Mouse (Mus musculus) cerebellum, postnatal 25 days (tissue): ENCODE results near the gene Zbtb37.
"Not testable (repeated sequence)": the region's sequence is repeated elsewhere in the genome, so short reads cannot be mapped to it uniquely, and the experiment has no call there.

Source experiments
- DNase-seq, 2 experiments: peaks; one replicate each; pipeline ENCODE4 v3.0.0; 2021; ENCODE audit warnings: mixed read lengths in 2 of 2

Gene Zbtb37

DNA sequence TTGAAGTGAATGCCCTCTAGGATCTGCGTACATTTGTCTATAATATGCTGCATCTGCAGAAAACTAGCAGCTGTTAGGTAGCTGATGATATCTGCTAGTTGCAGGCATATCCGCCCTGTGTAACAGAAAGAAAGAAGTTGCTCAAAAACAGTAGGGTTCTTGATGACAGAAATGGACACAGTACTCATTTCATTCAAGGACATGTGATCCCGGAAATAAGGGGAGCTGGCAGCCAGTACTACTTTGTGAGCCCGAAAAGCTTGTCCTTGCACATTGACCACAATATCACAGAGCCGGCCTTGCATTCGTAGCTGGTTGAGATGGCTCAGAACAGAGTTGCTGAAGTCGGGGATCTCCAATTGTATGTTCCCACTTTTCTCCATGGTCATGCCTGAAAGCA lies 2.3 kb downstream of the Zbtb37 start:
- DNase-seq, result no peak

DNA sequence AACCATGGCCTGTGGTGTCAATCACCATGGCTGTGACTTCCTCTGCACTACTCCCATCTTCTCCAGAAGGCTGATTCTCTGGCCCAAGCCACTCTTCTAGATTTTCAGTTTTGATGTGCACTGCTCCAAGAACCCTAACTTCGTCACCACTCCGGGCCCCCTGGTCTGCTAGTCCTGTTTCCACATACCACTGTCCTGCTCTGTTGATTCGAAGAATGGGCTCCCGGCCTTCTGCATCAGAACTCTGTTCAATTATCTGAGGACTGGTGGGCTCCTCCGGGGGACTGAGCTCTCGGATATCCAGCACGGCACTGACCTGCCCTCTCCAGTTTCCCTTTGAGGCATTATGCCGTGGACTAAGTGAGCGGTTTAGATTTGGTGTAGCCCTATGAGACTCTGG lies 2.8 kb downstream of the Zbtb37 start:
- no peak for DNase-seq

DNA sequence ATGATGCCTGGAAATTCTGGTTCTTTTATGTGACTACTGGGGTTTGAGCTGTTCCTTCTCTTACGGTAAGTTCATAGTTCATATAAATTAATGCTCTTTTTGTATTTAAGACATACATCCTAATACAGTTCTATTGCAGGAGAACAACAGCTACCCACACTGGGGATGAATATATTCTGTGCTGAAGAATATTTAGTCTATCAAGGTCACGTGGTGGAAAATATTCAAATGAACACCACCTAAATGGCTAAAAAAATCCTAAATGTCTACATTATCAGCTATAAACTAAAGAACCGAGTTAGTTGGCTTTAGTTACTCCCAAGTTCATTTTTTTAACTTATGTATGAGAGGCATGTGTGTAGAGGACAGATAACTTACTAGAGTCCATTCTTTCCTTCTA lies 4.6 kb downstream of the Zbtb37 start:
- DNase-seq, result no peak

DNA sequence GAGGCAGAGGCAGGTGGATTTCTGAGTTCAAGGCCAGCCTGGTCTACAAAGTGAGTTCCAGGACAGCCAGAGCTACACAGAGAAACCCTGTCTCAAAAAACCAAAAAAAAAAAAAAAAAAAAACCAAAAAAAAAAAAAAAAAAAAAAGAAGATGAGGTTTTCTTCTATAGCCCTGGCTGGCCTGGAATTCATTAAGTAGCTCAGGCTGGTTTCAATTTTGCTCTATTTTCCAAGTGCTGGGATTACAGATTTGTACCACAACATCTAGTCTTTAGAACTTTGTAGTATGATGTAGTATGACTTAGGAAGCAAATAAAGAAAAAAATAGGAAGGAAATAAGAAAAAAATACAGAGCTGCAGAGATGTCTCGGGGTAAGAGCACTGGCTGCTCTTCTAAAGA lies 6.2 kb downstream of the Zbtb37 start:
- DNase-seq, result not testable (repeated sequence)

DNA sequence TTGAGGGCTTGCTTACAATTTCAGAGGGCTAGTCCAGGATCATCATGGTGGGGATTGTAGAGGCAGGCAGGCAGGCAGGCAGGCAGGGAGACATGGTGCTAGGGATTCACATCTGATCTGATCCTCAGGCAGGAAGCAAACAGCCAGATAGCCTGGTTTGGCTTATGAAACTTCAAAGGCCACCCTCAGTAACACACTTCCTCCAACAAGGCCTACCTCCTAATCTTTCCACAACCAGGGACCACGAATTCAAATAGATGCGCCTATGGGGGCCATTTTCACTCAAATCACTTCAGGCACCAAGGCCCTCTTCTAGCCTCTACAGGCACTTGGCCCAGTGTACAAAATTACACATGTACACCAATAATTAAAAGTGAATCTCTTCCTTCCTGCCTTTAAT lies 7.5 kb downstream of the Zbtb37 start:
- no peak for DNase-seq

DNA sequence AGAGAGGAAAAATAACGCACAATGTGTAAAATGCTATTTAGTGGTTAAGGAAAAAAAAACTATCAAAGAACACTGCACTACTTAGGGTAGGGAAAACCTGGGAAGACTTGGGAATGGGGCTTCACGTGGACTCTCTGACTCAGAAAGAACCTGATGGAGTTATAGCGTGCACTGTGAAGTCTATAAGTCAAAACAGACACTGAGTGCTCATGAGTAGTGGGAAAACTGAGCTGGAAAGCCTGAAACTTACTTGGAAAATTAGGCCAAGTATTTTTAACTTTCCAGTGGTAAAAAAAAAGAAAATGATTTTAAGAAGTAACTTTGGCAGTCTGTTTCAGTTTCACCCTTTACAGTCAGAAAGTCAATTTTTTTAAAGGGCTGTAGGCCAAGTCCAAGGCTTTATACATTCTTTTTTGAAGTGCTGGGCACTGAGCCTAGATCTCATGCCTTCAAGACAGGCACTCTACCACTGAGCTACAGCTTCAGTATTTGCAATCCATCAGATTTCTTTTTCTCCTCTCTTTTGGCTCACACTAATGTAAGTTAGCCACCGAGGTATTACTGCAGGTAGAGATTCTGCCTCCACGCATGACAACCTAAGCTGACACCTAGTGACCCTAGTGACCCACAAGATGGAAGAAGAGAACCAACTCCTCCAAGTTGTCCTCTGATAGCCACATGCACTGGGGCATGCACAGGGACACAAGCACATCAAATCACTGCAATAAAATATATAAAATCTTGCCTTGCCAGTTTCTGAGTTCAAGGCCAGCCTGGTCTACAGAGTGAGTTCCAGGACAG lies 9.0 kb downstream of the Zbtb37 start:
- no peak for DNase-seq

DNA sequence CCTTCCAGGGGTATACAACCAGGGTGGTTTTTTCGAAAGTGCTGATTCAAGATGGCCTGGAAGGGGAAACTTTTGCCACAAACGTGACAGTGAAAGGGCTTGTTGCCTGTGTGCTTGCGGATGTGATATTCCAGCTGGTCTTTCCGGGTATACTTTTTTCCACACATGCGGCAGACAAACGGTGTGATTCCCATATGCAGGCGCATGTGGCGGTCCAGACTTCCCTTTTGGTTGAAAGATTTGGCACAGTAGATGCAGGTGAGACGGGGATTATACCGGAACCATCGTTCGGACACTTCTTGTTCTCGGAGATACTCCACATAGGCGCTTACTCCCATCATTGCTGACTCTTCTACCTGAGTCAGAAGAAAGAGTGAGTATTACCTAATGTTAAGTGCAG lies 14.6 kb downstream of the Zbtb37 start:
- DNase-seq, result no peak

DNA sequence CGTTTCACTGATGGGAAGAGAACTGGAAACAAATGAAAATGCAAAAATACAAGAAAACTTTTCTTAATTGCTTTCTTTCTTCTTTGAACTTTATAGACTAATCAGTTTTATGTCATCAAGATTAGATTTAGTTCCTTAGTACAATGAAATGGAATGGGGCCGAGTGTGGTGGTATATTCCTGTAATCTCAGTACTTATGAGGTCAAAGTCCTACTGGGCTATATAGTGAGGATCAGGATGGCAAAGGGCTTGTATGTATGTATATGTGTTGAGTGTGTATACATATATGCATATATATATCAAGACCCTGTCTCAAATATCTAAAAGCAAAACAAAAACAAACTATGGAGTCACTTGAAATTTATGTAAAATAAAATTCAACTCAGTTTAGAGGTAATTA lies 18.3 kb downstream of the Zbtb37 start:
- no peak for DNase-seq

DNA sequence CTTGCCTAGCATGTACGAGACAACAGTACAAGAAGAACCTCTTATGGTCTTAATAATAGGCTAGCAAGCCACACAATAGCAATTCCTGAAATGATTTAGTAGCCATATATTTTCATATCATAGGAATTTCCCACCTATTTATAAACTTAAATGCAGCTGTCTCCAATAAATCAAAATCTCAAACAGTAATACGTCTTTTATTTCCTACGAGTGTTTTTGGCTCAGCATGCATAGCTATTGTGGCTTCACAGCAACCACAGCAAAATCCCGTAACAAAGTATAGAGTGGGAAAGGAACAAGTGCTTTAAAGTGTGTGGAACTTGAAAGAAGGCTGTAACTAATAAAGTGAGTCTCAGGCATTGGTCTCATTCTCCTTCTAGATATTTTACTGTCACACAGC lies 24.2 kb downstream of the Zbtb37 start:
- DNase-seq, result no peak

DNA sequence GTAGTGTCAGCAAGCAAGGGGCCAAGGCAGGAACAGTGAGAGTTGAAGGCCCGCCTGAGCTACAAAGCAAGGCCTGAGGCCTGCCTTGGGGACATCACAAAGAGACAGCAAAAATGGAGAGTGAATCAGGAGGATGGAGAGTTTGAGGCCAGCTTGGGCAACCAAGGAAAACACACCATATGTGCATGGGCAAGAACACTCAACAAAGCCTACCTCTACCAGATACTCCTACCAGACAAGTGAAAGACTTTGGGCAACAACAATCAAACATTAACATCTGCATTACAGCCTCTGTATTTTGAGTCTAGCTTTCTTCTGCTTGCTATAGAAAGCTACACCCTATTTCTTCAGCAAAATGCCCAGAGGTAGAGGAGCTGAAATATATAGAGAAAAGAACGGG lies 26.6 kb downstream of the Zbtb37 start:
- DNase-seq, result no peak

DNA sequence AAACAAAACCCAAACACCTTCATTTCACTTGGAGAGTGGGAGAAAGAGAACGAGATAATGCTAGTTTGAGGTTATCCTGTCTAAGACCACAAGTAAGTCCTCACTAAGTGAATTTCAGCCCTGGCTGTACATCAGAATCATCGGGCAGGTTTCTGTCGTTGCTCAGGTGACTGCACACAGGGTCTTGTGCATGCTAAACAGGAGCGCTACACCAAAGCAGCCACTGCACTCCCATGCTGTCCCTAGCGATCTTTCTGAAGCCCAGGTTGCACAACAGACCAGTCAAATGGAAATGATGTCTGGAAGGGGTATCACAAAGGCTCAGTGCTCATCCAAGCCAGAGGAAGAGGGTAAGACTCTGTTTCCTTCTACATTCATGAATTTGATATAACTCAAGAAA lies 28.2 kb downstream of the Zbtb37 start:
- no peak for DNase-seq

DNA sequence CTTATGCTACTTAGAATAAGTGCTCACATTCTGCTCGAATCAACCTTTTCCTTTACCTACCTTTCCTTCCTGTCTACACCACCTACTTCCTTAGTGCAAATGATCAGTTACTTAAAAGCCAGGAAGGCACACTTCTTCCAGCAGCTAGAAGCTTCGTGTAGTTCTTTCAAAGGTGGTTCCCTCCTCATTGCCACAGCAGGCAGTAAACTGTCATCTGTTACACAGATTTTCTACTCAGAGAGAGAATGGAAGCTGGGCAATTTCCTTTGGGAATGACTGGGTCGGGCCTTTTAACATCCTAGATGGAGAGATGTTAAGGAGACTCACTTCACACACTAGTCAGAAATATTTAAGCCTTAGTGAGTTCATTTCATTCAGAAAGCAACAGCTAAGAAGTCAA lies 29.1 kb downstream of the Zbtb37 start:
- DNase-seq, result no peak

DNA sequence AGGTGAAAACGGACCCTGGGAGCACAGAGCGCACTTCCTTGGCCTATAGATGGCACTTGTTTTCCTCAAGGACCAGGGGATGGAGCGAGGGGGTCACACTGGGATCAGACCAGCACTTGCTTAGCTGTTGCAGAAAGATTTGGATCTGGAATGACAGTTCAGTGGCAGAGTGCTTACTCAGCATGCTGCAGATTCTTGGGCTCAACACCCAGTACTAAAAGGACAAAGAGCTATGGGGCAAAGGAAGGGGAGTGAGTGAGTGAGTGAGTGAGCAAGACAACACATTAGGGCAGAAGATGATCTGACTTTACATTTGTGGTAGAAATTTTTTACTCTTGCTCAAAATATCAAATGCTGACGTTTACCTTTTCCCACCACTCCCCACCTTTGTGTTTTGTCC lies 29.7 kb downstream of the Zbtb37 start:
- no peak for DNase-seq

DNA sequence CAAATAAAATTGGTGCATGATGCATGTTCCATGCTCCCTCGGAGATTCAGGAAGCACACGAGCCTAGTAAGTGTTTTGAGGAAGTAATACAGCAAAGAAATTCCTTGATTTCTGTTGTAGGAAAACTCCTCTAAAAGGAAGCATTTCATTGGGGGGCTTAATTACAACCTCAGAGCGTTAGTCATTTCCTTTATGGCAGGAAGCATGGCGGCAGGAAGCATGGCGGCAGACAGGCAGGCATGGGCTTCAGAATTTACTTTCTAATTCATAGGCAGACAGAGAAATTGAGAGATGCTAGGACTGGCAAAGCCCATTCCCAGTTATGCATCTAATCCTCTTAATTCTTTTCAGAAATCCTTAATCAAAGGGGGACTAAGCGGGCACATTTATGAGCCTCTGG lies 40.8 kb downstream of the Zbtb37 start:
- no peak for DNase-seq

DNA sequence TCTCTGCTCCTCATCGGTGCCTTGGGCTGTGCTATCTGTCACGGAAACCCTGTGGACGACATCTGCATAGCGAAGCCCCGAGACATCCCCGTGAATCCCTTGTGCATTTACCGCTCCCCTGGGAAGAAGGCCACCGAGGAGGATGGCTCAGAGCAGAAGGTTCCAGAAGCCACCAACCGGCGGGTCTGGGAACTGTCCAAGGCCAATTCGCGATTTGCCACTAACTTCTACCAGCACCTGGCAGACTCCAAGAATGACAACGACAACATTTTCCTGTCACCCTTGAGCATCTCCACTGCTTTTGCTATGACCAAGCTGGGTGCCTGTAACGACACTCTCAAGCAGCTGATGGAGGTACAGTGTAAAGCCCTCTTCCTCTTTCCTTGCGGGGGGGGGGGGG lies 45.3 kb downstream of the Zbtb37 start:
- no peak for DNase-seq

DNA sequence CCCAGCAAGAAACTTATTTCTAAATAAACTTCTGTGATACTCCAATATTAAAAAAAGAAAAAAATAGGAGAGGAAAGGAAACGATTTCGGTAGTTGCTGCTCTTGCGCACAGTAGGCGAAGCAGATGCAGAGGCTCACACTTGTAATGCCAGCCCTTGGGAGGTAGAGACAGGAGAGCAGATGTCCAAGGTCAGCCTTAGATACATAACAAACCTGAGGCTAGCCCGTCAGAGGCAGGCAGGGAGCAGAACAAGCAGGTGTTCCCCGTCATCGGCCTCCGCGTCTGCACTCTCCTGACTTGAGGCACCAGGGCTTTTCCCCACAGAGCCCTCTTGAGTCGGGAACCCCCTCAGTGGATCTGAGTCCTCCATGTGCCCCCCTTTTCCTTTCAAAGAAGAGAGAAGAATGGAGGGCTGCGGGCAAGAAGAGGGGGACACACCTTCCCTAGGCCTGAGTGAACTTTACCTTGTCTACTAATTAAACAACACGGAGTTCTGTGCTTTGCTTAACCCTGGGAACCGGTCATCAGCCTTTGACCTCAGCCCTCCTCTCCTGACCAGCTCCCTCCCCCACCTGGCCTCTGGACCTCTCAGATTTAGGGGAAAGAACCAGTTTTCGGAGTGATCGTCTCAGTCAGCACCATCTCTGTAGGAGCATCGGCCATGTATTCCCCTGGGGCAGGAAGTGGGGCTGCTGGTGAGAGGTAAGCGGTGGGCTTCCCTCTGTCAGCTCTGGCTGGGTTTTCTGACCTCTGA lies 47.6 kb downstream of the Zbtb37 start:
- no peak for DNase-seq

DNA sequence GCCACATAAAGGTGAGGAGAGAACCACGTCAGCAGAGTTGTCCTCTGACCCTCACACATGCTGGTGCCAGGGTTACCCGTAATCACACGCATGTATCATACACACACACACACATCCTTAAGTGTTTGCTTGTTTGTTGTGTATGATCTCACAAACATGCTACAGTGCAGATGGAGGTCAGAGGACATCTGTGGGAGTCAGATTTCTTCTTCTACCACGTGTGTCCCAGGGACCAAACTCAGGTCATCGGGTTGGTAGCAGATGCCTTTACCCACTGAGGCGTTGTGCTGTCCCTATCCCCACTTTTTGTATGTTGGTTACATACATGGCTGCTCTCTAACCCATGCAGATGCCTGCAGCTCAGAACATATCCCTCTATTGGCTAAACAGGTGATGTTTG lies 49.2 kb downstream of the Zbtb37 start:
- no peak for DNase-seq

DNA sequence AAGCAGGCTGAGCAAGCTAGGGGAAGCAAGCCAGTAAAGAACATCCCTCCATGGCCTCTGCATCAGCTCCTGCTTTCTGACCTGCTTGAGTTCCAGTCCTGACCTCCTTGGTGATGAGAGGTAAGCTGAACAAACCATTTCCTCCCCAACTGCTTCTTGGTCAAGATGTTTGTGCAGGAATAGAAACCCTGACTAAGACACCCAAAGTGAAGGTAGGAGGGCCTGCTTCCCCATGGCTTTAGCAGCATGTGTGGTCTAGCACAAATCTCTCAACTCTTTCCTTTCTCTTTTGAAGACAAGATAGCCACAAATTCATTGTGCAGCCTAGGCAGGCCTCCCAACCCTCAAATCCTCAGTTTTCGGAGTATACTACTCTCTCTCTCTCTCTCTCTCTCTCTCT lies 49.9 kb downstream of the Zbtb37 start:
- DNase-seq, result not testable (repeated sequence)

DNA sequence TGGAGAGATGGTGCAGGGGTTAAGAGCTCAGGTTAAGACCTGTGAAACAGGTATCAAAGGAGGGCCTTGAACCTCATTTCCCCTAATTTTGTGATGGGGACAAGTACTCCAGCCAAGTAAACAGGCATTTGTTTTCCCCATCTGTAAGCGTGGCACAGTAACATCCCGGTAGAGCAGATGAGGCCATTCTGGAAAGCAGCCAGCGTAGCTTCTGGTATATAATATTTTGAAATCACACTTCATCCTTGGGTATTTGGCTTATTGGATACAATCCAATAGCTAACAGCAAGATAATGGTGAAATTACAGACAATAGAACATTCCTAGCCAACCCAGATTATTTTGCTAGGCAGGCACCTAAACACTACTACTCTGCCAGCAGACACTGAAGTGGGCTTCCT lies 51.8 kb downstream of the Zbtb37 start:
- DNase-seq, result no peak

DNA sequence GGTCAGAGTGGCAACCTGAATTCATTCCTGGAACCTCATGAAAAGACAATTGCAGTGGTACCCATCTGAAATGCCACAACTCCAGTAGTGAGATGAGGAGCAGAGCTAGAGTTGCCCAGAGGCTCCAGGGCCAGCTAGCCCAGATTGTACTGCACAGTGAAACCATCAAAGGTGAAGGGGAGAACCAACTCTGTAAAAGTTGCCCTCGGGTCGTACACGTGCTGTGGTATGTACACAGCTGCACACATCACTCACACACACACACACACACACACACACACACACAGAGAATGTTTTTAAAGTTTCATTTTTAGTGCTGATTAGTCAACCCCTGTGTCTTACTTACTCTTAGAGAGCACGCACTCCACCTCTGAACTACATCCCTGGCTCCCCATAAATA lies 53.3 kb downstream of the Zbtb37 start:
- no peak for DNase-seq

DNA sequence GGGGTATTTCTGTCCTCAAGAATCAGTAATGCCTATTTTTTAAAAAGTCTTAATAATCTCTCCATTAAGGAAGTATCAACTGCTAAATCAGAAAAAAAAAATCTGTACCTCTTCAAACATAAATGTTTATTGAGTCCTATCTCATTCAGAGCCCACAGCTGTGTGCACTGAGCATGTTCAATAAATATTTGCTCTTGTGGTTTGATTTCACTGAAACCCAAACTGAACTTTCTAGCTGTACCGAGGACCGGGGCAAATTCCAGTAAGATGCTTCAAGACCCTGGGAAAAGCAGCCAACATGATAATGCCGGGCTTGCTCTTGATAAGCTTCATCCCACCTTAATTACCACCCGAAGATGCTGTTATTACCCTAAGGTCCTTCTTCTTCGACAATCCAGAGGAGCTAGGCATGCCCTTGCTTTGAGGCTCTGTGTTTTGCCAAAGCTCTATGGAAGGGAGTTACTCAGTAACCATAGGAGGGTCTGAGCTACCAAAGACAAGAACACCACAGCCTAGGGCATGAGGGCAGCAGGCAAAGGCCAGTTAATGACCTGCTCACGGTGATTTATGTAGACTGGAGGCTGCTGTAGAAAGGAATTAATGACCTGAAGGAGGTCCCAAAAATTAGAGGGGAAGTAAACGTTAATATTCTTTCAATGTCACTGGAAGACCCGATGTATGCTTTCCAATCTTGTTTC lies 54.0 kb downstream of the Zbtb37 start:
- no peak for DNase-seq

DNA sequence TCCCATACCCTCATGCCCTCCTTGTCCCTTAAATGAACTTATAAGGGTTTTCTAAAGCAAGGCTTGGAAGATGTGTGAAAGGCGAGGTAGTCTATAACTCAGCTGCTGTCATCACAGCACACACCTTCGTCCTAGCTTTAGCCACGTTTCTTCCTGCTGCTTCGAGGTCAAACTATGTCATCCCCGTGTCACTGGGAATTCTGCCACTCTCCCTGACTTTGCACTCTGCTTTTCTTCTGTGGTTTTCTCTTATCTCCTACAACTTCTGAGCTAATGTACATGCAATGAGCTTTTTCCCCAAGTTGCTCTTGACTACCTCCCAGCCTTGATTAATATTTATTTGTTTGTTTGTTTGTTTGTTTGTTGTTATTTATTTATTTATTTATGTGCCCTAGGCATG lies 54.6 kb downstream of the Zbtb37 start:
- DNase-seq, result no peak

DNA sequence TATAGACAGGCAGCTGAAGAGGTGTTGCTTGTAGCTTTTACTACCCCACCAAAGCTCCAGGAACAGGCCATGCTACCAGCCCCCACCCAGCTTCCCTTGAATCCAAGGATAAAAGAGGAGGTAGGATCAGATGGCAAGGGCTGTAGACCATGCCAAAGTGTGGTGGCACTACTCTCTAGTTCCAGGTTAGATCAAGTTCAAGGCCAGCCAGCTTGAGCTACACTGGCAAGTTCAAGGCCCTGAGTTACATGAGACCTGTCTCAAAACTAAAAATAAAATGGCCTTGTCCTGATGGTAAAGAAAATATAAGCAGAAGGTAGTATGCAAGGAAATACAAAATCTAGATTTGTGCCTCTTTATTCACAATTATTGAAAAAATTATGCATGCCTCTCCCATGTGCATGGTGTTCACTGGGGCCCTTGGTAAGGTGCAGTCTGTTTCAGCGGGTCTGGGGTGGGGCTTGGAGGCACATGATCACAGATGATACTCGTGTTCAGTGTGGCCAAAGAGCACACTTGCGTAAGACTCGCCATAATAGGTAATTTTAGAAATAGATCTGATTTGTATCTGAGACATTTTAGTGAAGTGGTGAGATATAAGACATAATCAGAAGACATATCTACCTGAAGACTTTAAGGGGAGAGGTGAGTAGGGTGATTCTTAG lies 56.4 kb downstream of the Zbtb37 start, which contains the start of gene Serpinc1:
Gene Serpinc1 (plus strand): TSS at position 515 of the 665 bp plus-strand sequence.
- DNase-seq, result no peak
